Mouse (Mus musculus): ENCODE measurements around the gene Ext2.

GRCm38 (mm10) chr2:93779081-93779896 is 43.1 kb downstream of the Ext2 start:
- no peak for TF ChIP-seq CTCF (IDR thresholded peaks at IDR 0.05; ENCODE audit: low read depth)
- no peak for TF ChIP-seq EP300 (IDR thresholded peaks at IDR 0.05; ENCODE audit: low read depth)

Measured in liver, postnatal 0 days (tissue).